Mouse (Mus musculus) adrenal gland, adult (tissue): ENCODE data around the gene Tjp1.

ENCODE experiments used
- DNase-seq, 2 experiments: peaks; one replicate each; pipeline ENCODE4 v3.0.0; 2022 to 2023; ENCODE audit warnings: low spot score in 1 of 2; ENCODE audit not compliant: inconsistent age in 2 of 2

Gene Tjp1

DNA sequence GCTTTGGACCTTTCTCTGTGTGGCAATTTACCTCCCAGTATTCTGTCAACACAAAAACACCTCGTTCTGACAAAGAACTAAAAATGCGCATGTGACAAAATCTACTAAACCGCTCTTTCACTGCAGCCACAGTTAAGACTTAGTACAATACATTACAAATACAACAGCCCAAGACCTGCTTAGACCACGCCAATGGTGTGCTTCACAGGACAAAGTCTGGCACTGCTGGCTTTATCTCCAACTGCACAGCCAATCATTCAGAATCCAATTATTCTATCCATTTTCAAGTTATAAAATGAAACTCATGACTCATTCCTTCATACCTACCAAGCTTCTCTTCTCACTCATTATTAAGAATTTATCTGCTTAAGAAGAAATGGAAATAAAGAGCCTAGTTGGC lies 162.0 kb downstream of the Tjp1 start:
- DNase-seq = no peak

DNA sequence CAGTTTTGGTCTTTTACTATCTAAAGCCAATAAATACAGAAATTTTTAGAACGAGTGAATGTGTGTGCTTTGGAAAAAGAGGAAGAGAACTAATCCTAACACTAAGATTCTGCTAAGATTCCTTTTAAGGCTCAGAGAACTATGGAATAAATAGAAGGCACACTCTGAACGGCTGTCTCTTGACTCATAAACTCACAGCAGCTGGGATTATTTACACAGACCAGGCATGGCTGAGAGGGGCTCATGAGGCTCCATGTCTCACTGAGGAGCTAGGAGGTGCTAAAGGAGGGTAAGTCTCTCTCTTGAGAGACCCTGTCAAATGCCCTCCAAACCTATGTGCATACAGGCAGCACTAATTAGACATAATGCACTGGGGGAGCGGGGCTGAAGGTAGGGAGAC lies 167.3 kb downstream of the Tjp1 start:
- DNase-seq = no peak

DNA sequence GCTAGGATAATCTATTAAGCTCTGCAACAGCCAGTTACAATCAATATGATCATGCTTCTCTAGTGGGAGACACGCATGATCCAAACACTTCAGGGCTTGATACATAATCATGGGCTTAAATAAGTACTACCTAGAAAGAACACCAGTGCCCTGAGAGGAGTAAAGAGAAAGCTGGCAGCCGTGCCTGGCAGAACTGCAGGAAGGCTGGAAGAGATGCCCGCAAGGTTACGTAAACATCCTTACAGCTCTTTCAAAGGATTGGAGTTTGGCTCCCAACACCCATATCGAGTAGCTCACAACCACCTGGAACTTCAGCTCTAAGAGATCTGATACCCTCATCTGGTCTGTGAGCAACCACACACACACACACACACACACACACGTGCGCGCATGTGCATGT lies 167.8 kb downstream of the Tjp1 start:
- peak in 1 of 2 experiments; percentile 53 for DNase-seq

GRCm38 (mm10) chr7:65357538-65357937 lies 170.0 kb downstream of the Tjp1 start:
- DNase-seq = peak; percentile 31 to 78

- no peak for DNase-seq
Measured at GRCm38 (mm10) chr7:65356204-65356603, 171.4 kb downstream of the Tjp1 start.

DNA sequence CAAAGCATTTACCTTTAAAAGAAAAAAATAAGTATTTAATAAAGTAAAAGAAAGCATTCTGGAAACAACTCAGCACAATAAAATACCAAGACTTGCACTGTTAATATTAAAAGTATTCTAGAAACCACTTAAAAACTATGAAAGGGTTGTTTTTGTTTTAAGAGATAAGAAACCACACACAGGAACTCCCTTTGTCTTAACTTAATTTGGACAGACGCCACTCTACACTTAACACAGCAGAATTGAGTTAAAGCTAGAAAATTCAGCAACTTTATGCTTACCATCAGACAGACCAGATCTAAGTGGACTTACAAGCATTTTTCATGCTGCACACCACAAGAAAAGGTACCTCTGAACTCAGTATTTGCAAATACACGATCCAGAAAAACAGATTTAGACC lies 172.7 kb downstream of the Tjp1 start:
- no peak for DNase-seq

DNA sequence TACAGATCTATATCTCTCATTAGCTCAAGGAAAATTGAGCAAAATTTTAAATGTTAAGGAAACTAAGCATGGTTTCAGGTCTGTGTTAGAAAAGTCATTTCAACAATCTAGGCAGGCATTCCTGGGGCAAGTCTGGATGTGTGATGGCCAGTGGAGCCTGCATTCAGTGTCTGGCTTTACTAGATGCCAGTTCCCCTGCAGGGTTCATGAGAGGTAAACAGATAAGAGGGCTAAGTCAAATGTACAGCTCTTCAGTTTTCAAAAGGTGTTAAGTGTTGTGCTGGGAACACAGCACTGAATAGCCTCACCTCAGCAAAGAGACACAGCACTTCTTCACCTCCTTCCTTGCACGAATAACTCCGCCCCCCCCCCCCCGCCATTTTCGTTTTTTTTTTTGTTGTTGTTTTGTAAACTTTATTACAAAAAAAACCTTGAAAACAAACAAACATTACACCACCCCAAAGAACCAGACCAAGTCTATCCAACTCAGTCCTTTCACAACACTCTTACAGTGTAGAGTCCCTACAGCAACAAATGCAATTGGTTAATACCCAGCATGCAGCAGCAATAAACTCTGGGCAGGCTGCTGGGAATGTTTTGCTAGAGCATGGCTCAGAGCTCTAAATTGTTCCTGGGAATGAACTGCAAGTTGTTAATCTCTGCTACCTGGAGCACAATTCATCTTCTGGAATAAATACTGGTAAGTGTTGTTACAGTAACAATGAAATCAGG lies 177.1 kb downstream of the Tjp1 start:
- no peak for DNase-seq

DNA sequence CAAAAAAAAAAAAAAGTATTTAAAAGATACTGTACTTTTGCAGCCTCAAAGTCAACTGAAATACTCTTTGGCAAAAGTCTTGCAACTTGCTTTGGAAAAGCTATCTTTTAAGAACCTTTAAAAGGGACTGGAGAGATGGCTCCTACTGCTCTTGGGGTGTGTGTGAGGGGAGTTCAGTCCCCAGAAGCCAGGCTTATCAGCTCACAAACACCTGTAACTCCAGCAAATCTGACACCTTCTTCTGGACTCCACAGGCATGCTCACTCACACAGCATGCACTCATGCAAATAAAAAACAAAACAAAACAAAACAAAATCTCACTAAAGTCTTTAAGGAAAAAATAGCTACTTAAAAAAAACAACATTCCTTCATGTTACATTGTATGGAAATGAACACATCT lies 179.0 kb downstream of the Tjp1 start:
- DNase-seq = no peak

DNA sequence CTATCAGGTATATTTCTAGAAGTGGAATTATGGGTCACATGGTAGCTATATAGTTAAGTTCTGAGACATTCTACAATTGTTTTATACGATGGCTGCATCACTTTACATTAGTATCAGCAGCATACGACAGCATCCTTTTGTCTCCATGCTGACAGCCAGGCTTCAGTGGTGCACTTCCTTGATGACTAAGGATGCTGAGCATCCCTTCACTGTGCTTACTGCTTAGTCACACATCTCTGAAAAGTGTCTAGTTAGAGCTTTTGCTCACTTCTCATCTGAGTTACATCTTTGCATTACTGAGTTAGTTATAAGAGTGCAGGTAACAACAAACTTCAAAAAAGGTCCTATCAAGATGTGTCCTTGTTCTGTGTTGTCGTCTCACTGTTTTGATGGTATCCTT lies 182.3 kb downstream of the Tjp1 start:
- DNase-seq = no peak

DNA sequence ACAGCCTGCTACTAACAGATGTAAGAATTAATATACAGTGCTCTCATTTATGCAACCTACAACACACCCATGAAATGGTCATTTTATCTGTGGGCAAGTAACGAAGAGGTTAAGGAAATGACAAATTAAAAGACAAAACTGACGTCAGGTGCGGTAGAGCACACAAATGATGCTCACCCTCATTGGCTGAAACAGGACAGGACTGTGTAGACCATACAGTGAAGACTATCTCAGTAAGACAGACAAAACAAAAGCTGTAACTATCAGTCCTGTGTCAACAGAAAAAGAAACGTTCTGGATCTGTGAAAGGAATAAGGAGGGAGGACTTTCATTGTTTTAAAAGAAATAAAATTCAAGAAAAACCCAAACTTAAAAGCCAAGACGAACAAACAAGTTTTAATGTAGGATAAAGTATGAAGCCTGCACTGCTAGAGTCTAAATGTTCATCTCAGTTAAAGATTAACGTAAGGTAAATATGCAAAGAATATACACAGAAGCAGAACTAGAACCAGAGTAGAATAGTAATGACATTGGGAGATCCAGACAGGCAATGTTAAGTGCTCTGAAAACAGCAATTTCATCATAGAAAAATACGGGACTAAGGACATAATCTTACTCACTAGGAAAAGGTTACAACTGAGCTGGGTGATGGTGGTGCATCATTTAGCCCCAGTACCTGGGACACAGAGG lies 189.9 kb downstream of the Tjp1 start:
- DNase-seq = no peak

GRCm38 (mm10) chr7:65333081-65333760 lies 194.4 kb downstream of the Tjp1 start:
- no peak for DNase-seq

DNA sequence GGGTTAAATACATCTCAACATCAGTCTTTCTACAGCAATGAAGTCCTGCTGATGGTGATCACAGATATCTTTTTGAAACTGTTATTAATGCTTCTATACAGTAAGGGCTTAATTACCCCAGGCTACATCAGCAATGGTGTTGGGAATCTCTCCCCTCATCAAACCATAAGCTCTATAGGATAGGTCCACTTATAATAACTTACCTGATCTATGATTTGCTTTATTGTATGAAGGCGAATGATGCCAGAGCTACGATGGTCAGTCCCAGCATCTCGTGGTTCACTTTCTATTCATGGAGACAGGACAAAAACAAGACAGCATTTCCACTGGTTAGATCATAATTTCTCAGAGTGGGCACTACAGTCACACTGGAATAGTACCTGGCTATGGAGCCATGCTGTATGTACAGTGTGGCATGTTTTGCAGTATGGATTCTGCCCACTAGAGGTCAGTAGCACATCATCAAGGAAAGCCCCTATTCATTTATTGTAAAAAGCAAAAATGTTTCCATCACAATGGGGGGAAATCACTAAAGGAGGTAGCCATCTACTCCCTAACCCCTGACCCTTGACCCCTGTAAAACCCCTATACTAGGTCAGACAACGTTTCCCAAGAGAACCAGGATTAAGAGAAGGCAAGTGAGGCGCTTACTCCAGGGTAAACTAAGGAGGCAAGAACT lies 208.4 kb downstream of the Tjp1 start:
- peak; percentile 54 to 91 for DNase-seq

GRCm38 (mm10) chr7:65317418-65317817 lies 210.2 kb downstream of the Tjp1 start:
- DNase-seq = peak; percentile 41 to 81

- DNase-seq = no peak
Measured at GRCm38 (mm10) chr7:65315182-65315581, 212.4 kb downstream of the Tjp1 start.

DNA sequence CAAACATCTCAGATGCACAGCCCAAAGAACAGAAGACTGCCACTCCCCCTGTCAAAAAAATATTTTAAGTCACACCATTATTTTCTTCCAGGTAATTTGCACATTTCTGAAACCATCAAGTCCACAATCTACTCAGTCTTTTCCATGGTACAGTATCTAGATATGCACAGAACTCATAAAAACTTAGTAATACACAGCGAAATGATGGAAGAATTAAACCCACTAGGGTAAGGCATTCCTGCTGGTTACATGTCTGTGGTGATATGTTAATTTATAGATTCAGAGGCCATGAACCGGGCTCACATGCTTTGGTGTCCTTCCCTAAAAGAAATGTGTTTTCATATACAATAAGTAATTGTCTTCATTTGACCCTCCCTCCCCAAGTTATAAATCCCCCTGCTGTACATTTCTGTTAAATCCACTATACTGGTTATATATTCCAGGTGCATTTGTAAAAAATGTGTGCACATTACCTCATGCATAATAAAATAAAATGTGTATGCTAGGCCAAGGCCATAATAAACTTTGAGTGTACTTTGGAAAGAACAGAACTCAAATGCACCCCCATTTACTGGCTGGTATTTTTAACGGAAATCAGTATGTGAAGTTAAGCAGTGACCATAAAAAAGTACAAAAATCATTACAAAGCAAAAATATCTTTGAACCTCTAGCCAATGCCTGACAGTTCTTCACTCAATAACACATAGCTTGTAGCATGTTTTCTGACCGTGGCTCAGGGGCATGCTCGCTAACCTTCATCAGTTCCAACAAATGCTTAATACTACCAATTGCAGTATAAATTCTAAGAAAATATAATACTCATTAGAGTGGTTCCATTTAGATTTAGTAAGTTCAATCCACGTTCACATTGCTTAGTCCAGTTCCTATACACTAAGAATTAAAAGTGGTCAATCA lies 230.6 kb downstream of the Tjp1 start:
- no peak for DNase-seq

DNA sequence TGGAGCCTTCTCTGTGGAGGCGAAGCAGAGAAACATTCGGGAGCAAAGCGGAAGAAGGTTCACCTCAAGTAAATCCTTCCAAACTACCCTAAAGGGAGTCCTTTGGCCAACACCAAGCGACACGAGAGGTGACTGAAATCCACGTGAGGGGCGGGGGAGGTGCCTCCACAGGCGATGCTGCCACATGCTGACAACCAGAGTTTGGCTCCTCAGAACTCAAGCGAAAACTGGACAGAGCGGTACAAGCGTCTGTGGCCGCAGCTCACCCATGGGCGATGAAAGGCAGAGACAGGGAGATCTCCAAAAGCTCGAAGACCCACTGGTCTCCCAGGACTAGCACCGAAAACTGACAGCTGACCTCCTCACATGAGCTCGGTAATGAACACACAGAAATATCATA lies 244.7 kb downstream of the Tjp1 start:
- no peak for DNase-seq

GRCm38 (mm10) chr7:65281960-65282359 lies 245.6 kb downstream of the Tjp1 start:
- no peak for DNase-seq

DNA sequence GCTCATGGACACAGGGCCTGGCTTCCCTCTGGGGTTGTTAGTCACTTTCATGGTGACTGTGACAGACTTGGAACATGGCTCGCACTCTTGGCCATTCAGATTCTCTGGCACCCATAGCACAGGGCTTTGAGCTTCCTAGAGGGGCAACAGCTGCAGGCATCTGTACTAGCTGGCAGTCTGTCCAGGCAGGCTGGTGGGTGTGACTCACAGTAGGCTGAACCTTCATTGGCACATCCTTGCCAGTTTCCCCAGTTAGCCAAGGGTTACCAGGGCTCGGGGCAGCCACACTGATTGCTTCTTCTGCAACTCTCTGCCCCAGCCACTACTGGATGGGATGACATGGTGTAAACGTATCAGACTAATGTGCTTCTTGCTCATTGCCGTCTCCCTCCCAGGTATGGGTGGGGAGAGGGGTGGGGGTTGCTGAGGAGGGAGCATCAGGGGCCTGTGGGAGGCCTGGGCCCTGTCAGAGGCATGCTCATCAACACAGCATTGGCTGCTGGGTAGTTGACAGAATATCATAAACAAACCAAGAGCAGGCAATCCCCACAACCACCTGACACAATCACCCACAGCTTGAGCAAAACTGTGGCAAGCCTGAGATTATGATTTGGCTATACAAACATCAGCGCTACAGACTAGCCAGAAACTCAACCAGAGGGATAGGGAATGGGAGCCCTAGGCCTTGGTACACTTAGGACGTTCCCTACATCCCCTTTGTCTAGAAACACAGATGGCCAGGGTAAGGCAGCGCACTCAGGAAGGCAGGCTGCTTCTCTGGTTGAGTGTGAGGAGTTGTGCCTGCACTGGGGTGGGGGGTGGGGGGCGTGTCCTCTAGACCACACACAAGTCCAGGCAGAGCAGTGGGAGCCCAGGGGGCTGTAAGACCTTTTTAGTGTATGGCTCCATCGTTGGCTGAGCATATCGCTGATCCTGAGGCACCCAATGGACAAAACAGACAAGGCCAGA lies 246.4 kb downstream of the Tjp1 start:
- DNase-seq = no peak

DNA sequence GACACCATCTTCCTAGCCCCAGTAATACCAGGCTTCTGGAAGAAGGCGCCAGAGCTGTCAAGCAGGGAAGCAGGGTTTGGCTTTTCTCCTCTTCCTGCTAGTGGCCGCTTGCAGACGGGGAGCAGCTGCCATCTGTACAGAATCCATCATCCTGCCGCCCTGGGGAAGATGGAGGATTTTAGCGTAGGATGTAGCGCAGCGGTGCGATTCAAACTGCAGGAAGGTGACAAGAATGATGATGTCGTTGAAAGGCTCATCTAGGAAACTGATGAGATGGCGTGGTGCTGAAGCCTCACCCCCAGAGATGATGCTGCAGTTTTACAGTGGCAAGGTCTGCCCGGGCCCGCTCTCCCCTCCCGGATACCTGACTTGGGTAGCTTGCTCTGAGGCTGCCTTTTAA lies 248.3 kb downstream of the Tjp1 start:
- no peak for DNase-seq
